Mouse (Mus musculus): Measurements from ENCODE around the gene Scp2. TPM values are rescaled to one million over a fixed set of nuclear protein-coding genes. Genes with fewer than 3 reads are reported as not detected.
A peak's percentile ranks its signal among the peaks of the same experiment; 100 is the strongest.
"Not testable (repeated sequence)": the region's sequence is repeated elsewhere in the genome, so short reads cannot be mapped to it uniquely, and the experiment has no call there.

Gene Scp2
- polyA plus RNA-seq, 1 experiment from 2014 or later = 239 TPM

DNA sequence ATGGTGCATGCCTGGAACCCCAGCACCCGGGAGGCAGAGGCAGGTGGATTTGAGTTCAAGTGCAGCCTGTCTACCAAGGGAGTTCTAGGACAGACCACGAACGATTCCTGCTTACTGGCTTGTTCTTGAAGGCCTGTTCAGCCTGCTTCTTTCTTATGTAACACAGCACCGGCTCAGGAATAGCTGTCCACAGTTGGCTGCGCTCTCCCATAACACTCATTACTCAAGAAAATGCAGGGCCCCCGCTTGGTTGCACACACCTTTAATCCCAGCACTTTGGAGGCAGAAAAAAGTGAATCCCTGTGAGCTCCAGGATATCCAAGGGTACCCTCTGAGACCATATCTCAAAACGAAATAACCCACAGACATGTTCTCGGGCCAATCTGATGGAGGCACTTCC is 17.1 kb upstream of the Scp2 start:
- ATAC-seq (ENCODE audit: insufficient read depth) (no peak), DNase-seq (no peak)
- no peak for TF ChIP-seq CTCF (IDR thresholded peaks at IDR 0.05; ENCODE audit: low read depth)
- H3K27ac ChIP-seq (ENCODE audit: low read depth) = no peak overlapping the region
- no peaks in the 10 kb centered on the region for H3K36me3 ChIP-seq (ENCODE audit: insufficient read depth)
- no peak overlapping the region for H3K9ac ChIP-seq
- H3K4me2 ChIP-seq = no peak overlapping the region
- no peaks in the 10 kb centered on the region for H3K9me3 ChIP-seq (ENCODE audit: low read depth, low read length)
- H3K4me1 ChIP-seq (ENCODE audit: insufficient read depth) = no peaks in the 10 kb centered on the region
- H3K4me3 ChIP-seq (ENCODE audit: low read depth, low read length) = no peak overlapping the region
- H3K27me3 ChIP-seq (ENCODE audit: insufficient read depth, low read length) = no peaks in the 10 kb centered on the region
- 88% methylated on average over 8 of the region's 8 CpGs for WGBS

DNA sequence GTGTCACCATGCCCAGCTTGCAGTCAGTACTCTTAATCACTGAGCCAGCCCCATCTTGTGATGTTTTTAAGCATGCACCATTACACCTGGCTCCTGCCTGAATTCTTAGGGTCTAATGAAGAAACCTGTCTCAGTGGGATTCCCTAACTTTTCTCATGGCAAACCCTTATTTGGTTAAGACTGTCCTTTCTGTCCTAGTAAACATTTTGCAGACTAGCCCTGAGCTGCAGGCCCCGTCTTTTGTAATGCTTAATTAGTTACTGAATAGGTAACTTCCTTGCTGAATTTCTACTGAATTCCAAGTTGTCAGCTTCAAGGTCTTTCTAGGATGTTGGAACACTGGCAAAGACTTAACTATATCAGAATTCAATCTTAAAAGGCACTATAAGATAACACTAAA is 10.3 kb upstream of the Scp2 start:
- not testable (repeated sequence) for DNase-seq; H3K4me3 ChIP-seq (ENCODE audit: low read depth, low read length); H3K27ac ChIP-seq (ENCODE audit: low read depth); H3K4me2 ChIP-seq; H3K9me3 ChIP-seq (ENCODE audit: low read depth, low read length); H3K27me3 ChIP-seq (ENCODE audit: insufficient read depth, low read length); H3K9ac ChIP-seq; H3K4me1 ChIP-seq (ENCODE audit: insufficient read depth); ATAC-seq (ENCODE audit: insufficient read depth); H3K36me3 ChIP-seq (ENCODE audit: insufficient read depth)
- 76% methylated on average over 1 of the region's 1 CpGs for WGBS

DNA sequence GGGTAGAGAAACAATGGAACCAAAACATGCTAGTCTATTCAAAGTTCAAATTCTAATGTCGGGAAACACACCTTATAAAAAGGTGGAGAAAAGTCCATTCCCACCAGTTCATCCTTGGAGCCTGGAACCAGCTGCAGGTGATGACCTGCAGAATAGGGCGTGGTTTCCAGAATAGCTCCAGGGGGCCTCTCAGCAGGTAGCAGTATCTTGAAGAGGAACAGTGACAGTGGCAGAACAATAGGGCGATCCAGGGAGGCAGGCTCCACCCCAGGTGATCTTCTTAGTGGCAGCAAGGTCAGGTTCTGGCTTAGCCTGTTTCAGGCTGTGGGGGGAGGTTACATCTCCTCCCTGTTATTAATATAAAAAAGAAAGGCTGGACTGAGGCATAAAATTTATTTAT is 756 bp upstream of the Scp2 start:
- not testable (repeated sequence) for ATAC-seq (ENCODE audit: insufficient read depth); H3K27ac ChIP-seq (ENCODE audit: low read depth); H3K9me3 ChIP-seq (ENCODE audit: low read depth, low read length); DNase-seq; H3K4me3 ChIP-seq (ENCODE audit: low read depth, low read length); H3K36me3 ChIP-seq (ENCODE audit: insufficient read depth); H3K27me3 ChIP-seq (ENCODE audit: insufficient read depth, low read length); H3K9ac ChIP-seq; H3K4me1 ChIP-seq (ENCODE audit: insufficient read depth); H3K4me2 ChIP-seq
- WGBS = 41% methylated on average over 3 of the region's 3 CpGs

- Histone ChIP-seq H3K9me3 (ENCODE audit: low read depth, low read length) (no peaks in the 10 kb centered on the region), H3K27ac (ENCODE audit: low read depth) (no peak overlapping the region), H3K4me1 (ENCODE audit: insufficient read depth) (no peaks in the 10 kb centered on the region), H3K4me2 (no peak overlapping the region), H3K9ac (no peak overlapping the region), H3K36me3 (ENCODE audit: insufficient read depth) (no peaks in the 10 kb centered on the region), H3K27me3 (ENCODE audit: insufficient read depth, low read length) (no peaks in the 10 kb centered on the region), H3K4me3 (ENCODE audit: low read depth, low read length) (no peak overlapping the region)
- TF ChIP-seq CTCF (IDR thresholded peaks at IDR 0.05; ENCODE audit: low read depth) = no peak
- DNase-seq (no peak), ATAC-seq (ENCODE audit: insufficient read depth) (no peak)
Observed at GRCm38 (mm10) chr4:108143778-108144177, 1.0 kb downstream of the Scp2 start.

DNA sequence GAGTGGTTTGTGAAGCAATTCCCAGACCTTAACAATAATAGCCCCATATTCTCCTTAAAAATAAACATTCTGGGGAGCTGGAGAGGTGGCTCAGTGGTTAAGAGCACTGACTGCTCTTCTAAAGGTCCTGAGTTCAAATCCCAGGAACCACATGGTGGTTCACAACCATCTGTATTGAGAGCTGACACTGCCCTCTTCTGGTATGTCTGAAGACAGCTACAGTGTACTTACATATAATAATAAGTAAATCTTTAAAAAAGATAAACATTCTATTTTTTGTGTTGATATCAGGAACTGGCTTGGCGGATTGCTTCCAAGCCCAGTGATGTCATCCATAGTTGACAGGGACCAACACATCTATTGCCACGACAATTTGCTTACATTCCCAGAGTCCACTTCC is 1.6 kb downstream of the Scp2 start:
- H3K27me3 ChIP-seq (ENCODE audit: insufficient read depth, low read length); H3K27ac ChIP-seq (ENCODE audit: low read depth); H3K36me3 ChIP-seq (ENCODE audit: insufficient read depth); H3K9me3 ChIP-seq (ENCODE audit: low read depth, low read length); ATAC-seq (ENCODE audit: insufficient read depth); H3K4me3 ChIP-seq (ENCODE audit: low read depth, low read length); H3K9ac ChIP-seq; H3K4me1 ChIP-seq (ENCODE audit: insufficient read depth); H3K4me2 ChIP-seq: not testable (repeated sequence)
- DNase-seq = peak; percentile 14
- 58% methylated on average over 2 of the region's 2 CpGs for WGBS

DNA sequence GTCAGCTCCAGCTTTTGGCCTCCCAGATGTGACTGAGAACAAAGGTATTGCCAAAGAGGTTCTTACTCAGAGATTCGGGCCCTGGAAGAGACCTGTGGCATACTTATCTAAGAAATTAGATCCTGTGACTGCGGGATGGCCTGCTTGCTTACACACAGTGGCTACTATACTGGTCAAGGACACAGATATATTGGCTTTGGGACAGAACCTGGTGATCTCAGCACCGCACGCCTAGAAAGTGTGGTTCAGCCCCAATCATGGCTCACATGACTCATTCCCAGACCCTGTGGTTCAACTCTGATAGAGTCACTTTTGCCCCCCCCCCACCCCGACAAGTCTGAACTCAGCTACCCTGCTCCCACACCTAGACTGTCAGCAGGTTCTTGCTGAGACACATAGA is 7.9 kb downstream of the Scp2 start:
- DNase-seq (no peak), ATAC-seq (ENCODE audit: insufficient read depth) (no peak)
- Histone ChIP-seq H3K4me1 (ENCODE audit: insufficient read depth) (no peaks in the 10 kb centered on the region), H3K9ac (no peak overlapping the region), H3K9me3 (ENCODE audit: low read depth, low read length) (no peaks in the 10 kb centered on the region), H3K27ac (ENCODE audit: low read depth) (no peak overlapping the region), H3K27me3 (ENCODE audit: insufficient read depth, low read length) (no peaks in the 10 kb centered on the region), H3K36me3 (ENCODE audit: insufficient read depth) (no peaks in the 10 kb centered on the region), H3K4me3 (ENCODE audit: low read depth, low read length) (no peak overlapping the region), H3K4me2 (no peak overlapping the region)
- 82% methylated on average over 5 of the region's 5 CpGs for WGBS
- TF ChIP-seq CTCF (IDR thresholded peaks at IDR 0.05; ENCODE audit: low read depth) = no peak

GRCm38 (mm10) chr4:108130452-108130851 is 14.3 kb downstream of the Scp2 start:
- no peak overlapping the region for H3K4me3 ChIP-seq (ENCODE audit: low read depth, low read length)
- 58% methylated on average over 3 of the region's 3 CpGs for WGBS
- H3K9me3 ChIP-seq (ENCODE audit: low read depth, low read length) = no peaks in the 10 kb centered on the region
- H3K9ac ChIP-seq = no peak overlapping the region
- H3K27me3 ChIP-seq (ENCODE audit: insufficient read depth, low read length) = no peaks in the 10 kb centered on the region
- H3K4me2 ChIP-seq = no peak overlapping the region
- H3K4me1 ChIP-seq (ENCODE audit: insufficient read depth) = no peaks in the 10 kb centered on the region
- H3K36me3 ChIP-seq (ENCODE audit: insufficient read depth) = no peaks in the 10 kb centered on the region
- no peak for ATAC-seq (ENCODE audit: insufficient read depth)
- no peak for TF ChIP-seq CTCF (IDR thresholded peaks at IDR 0.05; ENCODE audit: low read depth)
- no peak overlapping the region for H3K27ac ChIP-seq (ENCODE audit: low read depth)
- no peak for DNase-seq

GRCm38 (mm10) chr4:108128339-108128738 is 16.5 kb downstream of the Scp2 start:
- H3K27me3 ChIP-seq (ENCODE audit: insufficient read depth, low read length) = no peaks in the 10 kb centered on the region
- H3K9me3 ChIP-seq (ENCODE audit: low read depth, low read length) = no peaks in the 10 kb centered on the region
- WGBS = 90% methylated on average over 2 of the region's 2 CpGs
- no peak for ATAC-seq (ENCODE audit: insufficient read depth)
- no peaks in the 10 kb centered on the region for H3K36me3 ChIP-seq (ENCODE audit: insufficient read depth)
- no peak overlapping the region for H3K4me2 ChIP-seq
- H3K4me1 ChIP-seq (ENCODE audit: insufficient read depth) = no peaks in the 10 kb centered on the region
- TF ChIP-seq CTCF (IDR thresholded peaks at IDR 0.05; ENCODE audit: low read depth) = no peak
- no peak overlapping the region for H3K9ac ChIP-seq
- H3K27ac ChIP-seq (ENCODE audit: low read depth) = no peak overlapping the region
- H3K4me3 ChIP-seq (ENCODE audit: low read depth, low read length) = no peak overlapping the region
- no peak for DNase-seq
